Mouse (Mus musculus): ENCODE results near the gene Best1.

Gene Best1

DNA sequence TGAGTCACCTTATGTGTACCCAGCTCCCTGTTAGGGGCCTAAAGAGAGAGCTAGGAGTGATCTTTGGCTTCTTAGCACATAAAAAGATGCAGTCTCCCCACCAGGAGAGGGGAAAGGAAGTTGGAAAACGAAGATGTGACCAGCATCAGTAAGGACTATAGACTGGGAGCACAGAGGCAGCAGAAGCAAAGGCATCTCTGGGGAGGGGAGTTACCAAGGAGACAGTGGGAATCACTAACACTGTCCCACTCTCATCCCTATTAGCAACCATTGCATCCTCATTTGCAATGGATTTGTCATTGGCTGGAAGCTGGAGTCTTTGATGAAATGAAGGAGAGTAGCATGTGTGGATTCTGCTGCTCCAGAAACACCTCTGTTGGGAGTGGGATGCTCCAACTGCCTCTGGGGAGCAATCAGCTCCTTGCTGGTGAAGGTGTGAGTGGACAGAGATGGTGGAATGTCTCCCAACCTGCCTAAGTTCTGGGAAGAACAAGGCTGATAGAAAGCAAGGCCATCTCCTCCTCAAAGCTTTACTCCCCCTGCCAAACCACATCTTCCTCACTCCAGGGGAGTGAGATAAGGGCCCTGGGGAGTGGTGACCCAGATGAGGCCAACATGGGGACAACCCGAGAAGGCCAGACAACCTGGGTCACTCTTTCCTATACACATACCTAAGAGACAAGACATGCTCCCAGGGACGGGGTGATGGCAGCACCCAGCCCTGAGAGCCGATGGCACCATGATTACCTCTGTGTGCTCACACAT lies 44.6 kb downstream of the Best1 start:
- DNase-seq, result no peak

DNA sequence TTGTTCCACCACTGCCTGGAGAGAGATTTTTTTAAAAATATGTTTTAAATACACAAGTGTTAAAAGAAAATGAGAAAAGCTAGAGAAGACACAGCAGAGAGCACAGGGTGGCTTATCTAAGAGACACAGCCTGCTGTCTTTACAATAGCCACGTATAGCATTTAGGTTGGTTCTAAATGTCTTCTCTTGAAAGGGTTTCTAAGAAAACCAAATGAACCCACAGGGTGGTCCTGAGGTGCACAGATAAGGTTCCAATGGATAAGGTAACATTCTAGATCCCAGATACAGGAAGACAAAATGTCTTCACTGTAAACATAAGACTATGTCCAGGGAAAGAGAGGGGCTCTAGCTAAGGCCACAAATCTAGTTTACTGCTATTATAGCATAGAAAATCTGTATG lies 46.0 kb downstream of the Best1 start:
- no peak for DNase-seq

DNA sequence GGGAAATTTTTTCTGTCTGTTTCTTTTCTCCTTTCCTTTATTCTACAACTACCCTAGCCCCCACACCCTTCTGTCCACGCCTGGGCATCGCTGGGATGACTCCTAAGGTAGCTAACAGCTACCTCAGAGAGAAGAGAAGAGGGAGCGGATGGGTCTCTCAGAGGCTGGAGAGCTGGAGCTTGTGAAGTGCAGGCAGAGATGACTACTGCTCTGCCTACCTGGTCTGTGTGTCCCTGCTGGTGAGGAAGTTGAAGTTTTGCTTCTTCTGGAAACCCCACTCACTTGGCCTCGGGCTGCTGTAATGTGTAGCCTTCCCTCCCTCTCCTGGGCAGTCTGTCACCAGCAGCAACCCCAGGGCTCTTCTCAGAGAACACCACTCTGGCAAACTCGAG lies 46.6 kb downstream of the Best1 start:
- no peak for DNase-seq

DNA sequence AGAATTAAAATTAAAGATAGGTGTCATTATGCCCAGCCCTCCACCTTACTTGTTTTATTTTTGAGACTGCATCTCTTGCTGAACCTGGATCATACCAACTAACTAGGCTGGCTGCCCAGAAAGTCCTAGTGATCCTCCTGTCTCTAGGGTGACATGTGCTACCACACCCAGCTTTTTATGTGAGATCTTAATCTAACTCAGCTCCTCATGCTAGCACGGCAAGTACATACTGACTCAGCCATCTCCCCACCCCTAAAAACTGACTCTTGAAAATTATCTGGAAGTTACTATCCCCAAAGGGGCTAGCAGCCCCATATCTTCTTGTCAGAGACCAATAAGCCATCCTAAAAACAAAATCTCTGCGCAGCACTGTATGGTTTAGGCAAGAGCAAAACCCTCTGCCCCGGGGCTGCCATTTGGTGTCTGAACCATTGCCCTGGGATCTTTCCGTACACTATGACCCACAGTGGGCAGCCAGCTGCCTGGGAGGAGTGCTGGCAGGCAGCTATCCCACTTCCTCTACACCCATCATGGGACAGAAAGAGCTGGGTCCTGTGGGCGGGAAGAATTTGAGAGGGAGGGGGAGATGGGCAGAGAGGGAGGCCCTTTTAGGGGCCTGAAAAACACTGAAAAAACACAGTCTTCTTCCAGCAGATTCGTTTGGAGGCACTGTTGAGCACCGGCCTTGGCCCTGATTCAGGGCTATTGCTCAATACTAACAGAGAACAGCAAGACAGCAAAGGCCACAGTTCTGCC lies 47.2 kb downstream of the Best1 start:
- peak; percentile 16 for DNase-seq

DNA sequence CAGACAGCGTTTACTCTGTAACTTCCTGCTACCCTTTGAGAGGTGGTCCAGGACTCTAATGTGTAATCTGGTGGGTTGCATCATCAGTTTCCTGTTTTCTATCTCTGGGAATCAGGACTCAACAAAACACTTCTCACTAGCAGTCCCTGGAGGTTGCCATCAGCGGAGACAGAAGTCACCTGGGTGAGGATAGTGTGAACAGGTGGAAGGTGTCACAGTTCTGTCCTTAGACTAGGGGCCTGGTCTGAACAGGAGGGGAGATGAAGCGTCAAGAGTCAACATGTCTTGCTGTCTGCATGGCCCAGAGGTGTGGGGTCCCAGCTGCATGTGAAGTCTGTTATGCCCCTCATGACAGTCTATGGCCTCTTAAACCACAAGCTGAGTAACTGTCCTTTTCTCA lies 48.5 kb downstream of the Best1 start:
- no peak for DNase-seq

DNA sequence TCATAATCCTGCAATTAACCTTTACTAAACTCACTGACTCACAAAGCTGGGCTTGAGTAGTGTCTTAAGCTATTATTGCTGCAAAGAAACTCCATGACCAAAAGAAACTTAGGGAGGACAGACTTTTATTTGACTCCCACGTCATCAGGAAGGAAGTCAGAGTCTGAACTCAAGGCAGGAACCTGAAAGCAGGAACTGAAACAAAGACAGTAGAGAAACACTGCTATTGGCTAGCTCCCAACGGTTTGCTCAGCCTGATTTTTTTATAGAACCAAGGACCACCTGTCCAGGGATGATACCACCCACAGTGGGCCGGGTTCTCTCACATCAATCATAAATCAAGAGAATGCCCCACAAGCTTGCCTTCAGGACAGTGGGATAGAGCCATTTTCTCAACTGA lies 49.0 kb downstream of the Best1 start:
- DNase-seq, result no peak

DNA sequence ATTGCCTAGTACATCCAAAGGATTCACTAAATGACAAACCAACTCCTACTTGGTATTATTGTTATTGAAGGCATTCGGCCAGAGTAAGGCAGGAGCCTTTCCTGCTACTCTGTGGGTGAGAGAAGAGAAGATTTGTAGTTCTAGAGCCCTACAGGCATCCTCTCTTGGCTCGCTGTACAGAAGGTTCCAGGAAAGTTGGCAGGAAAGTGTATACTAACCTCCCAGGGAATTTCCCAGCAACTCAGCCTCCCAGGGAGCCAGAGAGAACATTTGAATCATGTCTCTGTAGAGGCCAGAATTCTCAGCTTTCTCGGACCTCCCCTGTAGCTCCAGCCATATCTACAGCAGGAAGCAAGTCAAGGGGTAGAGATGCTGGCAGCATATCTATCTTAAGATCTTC lies 54.4 kb downstream of the Best1 start:
- no peak for DNase-seq

DNA sequence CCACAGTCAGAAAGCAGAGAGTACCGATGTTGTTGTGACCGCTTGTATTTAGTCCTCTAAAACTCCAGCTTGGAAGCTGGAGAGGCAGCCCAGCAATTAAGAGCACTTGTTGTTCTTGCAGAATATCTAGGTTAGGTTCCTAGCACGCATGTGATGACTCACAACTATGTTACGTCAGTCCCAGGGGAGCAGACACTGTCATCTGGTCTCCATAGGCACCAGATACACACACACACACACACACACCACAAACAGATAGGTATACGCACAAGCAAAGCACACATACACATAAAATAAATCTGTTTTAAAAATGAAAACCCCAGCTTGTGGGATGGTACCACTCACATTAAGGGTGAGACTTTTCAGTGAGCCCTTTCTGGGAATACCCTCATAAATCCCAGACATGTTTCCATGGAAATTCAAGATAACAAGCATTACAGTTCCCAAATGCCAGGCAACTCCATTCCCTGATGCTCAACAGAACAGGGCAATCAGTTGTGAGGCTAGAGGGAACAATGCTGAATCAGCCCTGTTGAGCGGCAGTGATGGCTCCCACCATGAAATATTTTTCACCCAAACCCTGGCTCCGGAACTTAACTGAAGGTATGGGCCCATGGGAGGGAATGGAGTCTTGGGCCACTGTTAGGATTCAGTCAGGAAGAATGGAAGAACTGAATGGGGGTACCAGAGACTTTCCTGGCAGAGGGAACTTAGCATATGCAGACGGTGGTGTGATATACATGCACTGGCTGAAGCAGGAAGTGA lies 55.5 kb downstream of the Best1 start:
- DNase-seq, result no peak

DNA sequence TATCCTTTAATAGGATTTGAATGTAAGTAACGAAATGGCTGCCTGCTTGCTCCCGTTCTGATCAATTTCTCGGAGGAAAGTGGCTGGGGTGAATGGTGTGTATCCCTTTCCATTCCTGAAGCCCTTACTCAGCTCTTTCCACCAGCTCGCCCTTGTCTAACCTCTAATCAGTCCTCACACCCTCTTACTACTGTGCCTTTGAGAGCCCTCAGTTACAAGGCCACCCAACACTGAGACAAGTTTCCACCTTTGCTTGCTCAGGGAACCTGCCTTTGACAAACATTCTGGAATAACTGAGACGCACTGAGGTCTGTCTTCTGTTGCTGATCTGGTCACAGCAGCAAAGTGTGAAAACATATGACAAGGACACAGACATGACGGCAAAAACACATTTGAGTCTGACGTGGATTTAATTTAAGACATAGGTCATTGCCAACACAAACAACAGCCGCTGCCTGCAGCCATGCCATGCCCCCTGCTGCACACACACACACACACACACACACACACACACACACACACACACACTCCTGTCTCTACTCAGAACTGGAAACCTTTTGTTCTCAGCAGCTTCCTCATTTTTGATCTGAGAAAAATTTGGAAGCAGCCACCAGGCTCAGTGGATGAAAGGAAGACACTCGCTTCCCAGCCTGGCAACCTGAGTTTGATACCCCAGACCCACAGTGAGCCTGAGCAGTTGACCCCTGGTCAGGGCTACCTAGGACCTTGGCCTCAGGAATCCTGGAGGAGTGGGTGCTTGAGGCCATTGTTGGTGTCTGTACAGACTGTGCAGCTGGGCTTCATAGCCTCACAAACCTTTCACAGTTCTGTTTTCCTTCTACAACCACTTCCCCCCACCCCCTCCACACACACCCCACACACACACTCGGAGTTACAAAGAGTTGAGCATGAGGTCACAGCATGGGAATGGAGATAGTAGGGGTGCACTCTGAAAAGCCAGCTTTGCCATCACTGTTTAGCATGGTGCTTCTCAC lies 58.6 kb downstream of the Best1 start:
- DNase-seq, result no peak

DNA sequence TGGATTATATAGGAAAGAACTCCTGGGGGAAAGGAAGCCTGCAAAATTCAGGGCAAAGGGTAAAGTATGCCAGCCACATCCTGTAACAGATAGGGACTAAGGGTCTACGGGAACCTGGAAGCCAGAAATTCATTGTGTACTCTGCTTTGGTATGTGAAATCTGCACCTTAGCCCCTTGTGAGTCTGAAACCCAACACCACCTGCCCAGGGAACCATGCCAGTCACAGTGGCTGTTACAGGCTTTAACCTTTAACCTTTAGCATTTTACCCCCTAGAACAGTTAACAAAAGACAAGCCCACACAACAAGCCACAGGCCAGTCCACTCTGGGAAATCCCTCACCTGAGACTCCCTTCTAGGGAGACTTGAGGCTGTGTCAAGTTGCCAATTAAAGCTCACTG lies 59.6 kb downstream of the Best1 start:
- no peak for DNase-seq

DNA sequence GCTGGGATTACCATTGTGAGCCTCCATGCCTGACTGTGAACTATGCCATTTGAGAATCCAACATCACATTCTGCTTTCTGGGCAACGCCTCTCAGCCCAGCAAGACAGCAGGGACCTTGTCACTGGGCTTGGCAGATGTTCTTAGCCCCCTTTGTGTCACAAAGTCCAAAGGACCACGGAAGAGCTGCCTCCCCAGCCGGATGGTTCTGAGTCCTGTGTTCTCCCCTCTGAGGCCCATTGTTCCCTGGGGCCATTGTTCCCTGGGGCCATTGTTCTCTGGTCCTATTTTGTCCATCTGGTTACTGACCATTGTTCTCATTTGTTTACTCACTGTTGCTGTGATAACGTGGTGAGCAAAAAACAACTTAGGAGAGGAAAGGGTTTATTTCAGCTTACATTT lies 60.5 kb downstream of the Best1 start:
- DNase-seq, result peak; percentile 4

DNA sequence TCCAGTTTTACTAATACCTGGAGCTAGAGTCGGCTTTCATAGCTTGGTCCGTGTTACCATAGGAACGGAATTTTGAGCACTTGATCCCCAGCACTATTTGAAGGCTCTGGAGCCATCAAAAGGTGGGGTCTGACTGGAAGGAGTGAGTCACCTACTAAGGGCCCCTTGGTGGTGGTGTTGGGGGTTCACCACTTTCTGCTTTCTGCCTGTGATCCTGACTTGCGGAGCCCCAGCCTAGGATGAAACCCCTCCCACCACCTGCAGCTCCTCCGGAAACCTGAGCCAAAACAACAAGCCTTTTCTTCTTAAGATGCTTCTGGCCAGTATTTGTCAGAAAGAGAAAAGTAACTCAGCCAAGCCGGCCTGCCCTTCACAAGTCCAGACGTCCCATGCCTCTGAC lies 61.6 kb downstream of the Best1 start:
- DNase-seq, result no peak

DNA sequence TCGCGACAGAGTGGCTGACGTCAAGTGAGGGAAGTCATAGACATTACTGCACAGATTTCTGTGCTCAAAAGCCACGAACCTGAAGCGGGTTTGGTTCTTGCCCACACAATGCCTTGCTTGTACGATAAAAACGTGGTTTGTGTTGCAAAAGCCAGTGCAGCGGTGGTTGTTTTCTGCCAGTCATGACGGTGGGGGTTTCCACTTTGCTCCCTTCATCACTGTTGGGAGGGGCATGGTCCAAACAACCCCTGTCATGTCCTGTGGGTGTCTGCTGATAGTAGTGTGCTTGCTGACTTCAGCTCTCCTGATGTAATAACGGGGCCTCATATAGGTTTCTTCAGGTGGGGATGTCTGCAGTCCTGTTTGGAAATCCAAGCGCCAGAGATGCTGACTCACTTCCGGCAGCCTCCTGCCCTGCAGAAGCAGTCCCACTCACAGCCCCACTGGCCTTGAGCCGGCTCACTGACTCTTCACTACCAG lies 62.6 kb downstream of the Best1 start:
- no peak for DNase-seq

DNA sequence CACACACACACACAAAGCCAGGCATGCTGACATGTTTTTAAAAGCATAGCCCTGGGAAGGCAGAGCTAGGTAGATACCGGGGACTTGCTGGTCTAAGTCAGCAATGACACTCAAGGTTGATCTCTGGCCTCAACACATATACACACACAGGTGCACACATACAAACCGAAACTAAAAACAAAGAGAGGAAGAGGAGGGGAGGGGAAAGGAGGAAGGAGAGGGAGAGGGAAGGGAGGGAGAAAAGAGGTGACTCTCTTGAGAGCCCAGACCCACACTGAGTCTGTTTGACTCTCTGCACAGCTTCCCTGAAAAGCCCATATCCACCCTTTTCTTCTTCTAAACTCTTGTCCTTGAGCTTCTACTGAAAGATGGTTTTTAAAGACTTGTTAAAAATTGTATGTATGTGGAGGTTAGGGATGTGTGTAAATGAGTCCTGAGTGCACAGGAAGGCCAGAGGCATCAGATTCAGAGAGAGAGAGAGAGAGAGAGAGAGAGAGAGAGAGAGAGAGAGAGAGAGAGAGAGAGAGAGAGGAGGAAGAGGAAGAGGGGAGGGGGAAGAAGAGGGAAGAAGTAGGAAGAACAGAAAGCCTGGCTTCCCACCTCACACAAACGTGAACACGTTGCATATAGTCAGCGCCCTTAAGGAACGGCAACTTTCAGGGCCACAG lies 63.1 kb downstream of the Best1 start:
- DNase-seq, result no peak

DNA sequence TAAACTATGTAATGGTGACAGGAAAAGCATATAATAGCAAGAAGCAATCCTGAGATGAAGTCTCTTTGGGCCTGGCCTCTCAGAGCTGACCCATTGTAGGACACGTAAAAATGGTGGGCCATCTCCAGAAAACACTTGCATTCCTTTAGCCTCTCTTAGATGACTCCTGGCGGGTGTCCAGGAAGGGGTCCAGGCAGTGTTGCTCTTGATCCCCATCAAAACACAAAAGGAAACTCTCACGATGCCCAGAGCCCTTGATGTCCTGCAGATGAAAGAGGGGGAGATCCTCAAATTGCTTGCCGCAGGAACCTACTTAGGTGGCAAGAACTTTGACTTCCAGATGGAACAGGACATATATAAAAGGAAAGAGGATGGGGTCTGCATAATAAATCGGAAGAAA lies 64.0 kb downstream of the Best1 start:
- no peak for DNase-seq

DNA sequence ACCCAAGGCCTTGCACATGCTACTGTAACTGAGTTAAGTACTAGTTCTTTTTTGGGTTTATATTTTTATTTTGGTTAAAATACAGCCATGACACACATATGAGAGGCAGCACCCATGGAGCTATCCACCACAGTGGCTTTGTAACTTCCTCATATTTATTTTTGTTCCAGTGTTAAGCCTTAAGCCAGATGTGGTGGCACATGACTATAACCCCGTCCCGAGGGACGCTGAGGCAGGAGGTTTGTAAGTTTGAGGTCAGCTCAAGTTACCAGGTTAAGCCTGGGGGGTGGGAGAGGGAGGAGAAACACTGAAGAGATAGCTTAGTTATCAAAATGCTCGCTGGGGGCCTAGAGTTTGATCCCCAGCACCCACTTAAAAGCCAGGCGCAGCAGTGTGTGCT lies 64.9 kb downstream of the Best1 start:
- DNase-seq, result no peak

All from cerebellum, adult 11 months (tissue).